Mouse (Mus musculus): ENCODE measurements around the gene Lgals1.
A peak's percentile ranks its signal among the peaks of the same experiment; 100 is the strongest.

The Lgals1 gene

GRCm38 (mm10) chr15:78912040-78912439 lies 14.5 kb upstream of the Lgals1 start:
- DNase-seq (ENCODE audit: low spot score), result peak; percentile 86

GRCm38 (mm10) chr15:78913632-78914090 lies 12.9 kb upstream of the Lgals1 start, which contains the start of gene Pdxp:
Gene Pdxp, plus strand, starts transcription at chr15:78913919.
- peak; percentile 100 for DNase-seq (ENCODE audit: low spot score)

GRCm38 (mm10) chr15:78914091-78914822 lies 12.3 kb upstream of the Lgals1 start:
- DNase-seq (ENCODE audit: low spot score), result peak; percentile 64

- DNase-seq (ENCODE audit: low spot score), result no peak
These were observed 11.5 kb upstream of the Lgals1 start for GRCm38 (mm10) chr15:78914823-78915659.

GRCm38 (mm10) chr15:78915660-78916017 lies 10.9 kb upstream of the Lgals1 start:
- DNase-seq (ENCODE audit: low spot score), result peak; percentile 95

GRCm38 (mm10) chr15:78916052-78916826 lies 10.3 kb upstream of the Lgals1 start:
- DNase-seq (ENCODE audit: low spot score), result peak; percentile 75

GRCm38 (mm10) chr15:78918126-78918525 lies 8.4 kb upstream of the Lgals1 start:
- DNase-seq (ENCODE audit: low spot score), result no peak

GRCm38 (mm10) chr15:78919914-78920313 lies 6.6 kb upstream of the Lgals1 start:
- DNase-seq (ENCODE audit: low spot score), result peak; percentile 51

GRCm38 (mm10) chr15:78922700-78923099 lies 3.8 kb upstream of the Lgals1 start:
- DNase-seq (ENCODE audit: low spot score), result no peak

GRCm38 (mm10) chr15:78923585-78923984 lies 2.9 kb upstream of the Lgals1 start:
- DNase-seq (ENCODE audit: low spot score), result no peak

GRCm38 (mm10) chr15:78925129-78925528 lies 1.4 kb upstream of the Lgals1 start:
- no peak for DNase-seq (ENCODE audit: low spot score)

GRCm38 (mm10) chr15:78927021-78927787 lies 679 bp downstream of the Lgals1 start:
- DNase-seq (ENCODE audit: low spot score), result peak; percentile 54

GRCm38 (mm10) chr15:78927788-78928457 lies 1.4 kb downstream of the Lgals1 start:
- DNase-seq (ENCODE audit: low spot score), result peak; percentile 96

GRCm38 (mm10) chr15:78928539-78928938 lies 2.0 kb downstream of the Lgals1 start:
- no peak for DNase-seq (ENCODE audit: low spot score)

GRCm38 (mm10) chr15:78930192-78930706 lies 3.7 kb downstream of the Lgals1 start:
- DNase-seq (ENCODE audit: low spot score), result peak; percentile 69

- DNase-seq (ENCODE audit: low spot score), result peak; percentile 55
These were observed 4.4 kb downstream of the Lgals1 start for GRCm38 (mm10) chr15:78930801-78931426.

GRCm38 (mm10) chr15:78931577-78931976 lies 5.1 kb downstream of the Lgals1 start:
- DNase-seq (ENCODE audit: low spot score), result peak; percentile 86

GRCm38 (mm10) chr15:78934784-78935320 lies 8.3 kb downstream of the Lgals1 start, which contains the start of gene Nol12:
Gene Nol12, plus strand, starts transcription at chr15:78934933.
- DNase-seq (ENCODE audit: low spot score), result peak; percentile 96

GRCm38 (mm10) chr15:78936403-78936802 lies 9.9 kb downstream of the Lgals1 start:
- DNase-seq (ENCODE audit: low spot score), result no peak

GRCm38 (mm10) chr15:78937311-78937710 lies 10.8 kb downstream of the Lgals1 start:
- DNase-seq (ENCODE audit: low spot score), result peak; percentile 78

Measured in MN1 (cell line).